Mouse (Mus musculus) bone marrow macrophage, adult 2 months (primary cell): Measurements from ENCODE around the gene Ppp2r2c. TPM values are rescaled to one million over a fixed set of nuclear protein-coding genes. Genes with fewer than 3 reads are reported as not detected.

Experiments
- H3K27ac ChIP-seq: 2 replicates; pipeline ENCODE4 v1.5.1; 2012; ENCODE audit warnings: low read depth, low read length; ENCODE audit not compliant: insufficient read depth
- H3K4me1 ChIP-seq: 2 replicates; pipeline ENCODE4 v1.6.1; 2012; ENCODE audit warnings: low read length; ENCODE audit not compliant: control insufficient read depth, insufficient read depth
- H3K4me3 ChIP-seq: 2 replicates; pipeline ENCODE4 v1.5.1; 2012; ENCODE audit warnings: mild to moderate bottlenecking, low read length, moderate library complexity; ENCODE audit not compliant: insufficient read depth
- CTCF ChIP-seq: IDR thresholded peaks from 2 replicates; pipeline ENCODE4 v1.5.1; 2012; ENCODE audit warnings: low read depth, mild to moderate bottlenecking, low read length, moderate library complexity
- POLR2A ChIP-seq: IDR thresholded peaks from 2 replicates; pipeline ENCODE4 v1.6.1; 2012; ENCODE audit warnings: mild to moderate bottlenecking, low read depth, low read length, borderline replicate concordance
- polyA plus RNA-seq: library from polyadenylated mRNA; stranded (reverse); fragments of >200 nt; gene quantifications from 2 replicates; pipeline ENCODE4 v1.2.4, GENCODE M21; 2012; ENCODE audit not compliant: missing spikeins, insufficient read depth, insufficient read length

Gene Ppp2r2c
- polyA plus RNA-seq, 1 experiment: not detected

DNA sequence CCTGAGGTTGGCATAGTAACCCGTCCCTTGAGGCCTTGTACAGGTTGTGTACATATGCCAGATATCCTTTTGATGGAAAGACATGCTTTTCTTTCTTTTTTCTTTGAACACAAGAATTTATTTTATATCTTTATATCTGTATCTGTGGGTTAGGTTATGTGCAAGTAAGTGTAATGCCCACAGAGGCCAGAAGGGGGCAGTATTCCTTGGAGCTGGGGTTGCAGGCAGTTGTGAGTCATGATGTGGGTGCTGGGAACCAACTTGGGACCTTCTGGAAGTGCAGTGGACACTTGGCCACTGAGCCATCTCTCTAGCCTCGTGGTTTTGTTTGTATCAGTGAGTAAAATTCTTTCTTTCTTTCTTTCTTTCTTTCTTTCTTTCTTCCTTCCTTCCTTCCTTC is 74.1 kb downstream of the Ppp2r2c start:
- H3K4me1 ChIP-seq: no peaks in the 10 kb centered on the region
- H3K27ac ChIP-seq: no peak overlapping the region
- H3K4me3 ChIP-seq: no peak overlapping the region
- TF ChIP-seq POLR2A: no peak
- TF ChIP-seq CTCF: no peak

DNA sequence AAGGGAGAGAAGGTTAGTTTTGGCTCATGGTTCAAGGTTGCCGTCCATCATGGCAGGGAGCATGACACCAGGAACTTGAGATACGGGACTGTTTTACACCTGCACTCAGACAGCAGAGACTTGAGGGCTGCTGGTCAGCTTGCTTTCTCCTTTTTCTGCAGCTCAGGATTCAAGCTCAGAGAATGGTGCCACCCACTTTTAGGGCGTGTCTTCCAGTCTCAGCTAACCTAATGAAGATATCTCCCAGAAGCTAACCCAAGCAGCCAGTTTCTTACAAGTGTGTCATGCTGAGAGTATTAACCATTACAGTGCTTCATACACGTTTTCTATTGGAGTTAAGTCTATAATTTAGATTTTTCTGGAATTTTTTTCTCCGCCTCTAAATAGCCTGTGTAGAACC is 76.2 kb downstream of the Ppp2r2c start:
- Histone ChIP-seq H3K4me1 (no peaks in the 10 kb centered on the region), H3K4me3 (no peak overlapping the region), H3K27ac (no peak overlapping the region)
- TF ChIP-seq POLR2A (no peak), CTCF (no peak)

DNA sequence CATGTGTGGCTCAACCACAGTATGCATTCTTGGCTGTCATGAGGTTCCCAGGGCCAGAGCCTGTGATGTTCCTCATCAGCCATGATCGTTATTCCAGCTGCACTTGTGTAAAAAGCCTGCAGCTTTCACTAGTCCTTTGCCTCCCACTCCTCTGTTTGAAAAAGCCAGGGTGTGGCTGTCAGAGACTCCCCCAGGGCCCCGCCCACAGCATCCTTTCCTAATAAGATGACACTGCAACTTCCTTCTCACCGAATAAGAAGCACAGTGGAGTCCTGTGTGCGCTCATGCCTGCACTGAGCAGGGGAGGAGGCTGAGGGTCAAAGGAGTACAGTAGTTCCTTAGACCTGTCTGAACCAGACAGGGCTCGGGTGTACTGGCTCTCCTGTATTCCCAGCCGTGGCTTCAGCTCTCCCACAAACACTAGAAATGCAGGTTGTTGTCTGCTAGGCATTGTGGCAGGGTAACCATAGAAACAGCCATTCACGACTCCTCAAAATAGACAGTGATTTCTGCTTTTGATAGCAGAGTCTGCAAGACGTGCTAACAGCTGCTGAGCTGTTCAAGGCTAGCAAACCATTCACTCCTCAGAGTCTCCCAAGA is 76.9 kb downstream of the Ppp2r2c start:
- no peaks in the 10 kb centered on the region for H3K4me1 ChIP-seq
- TF ChIP-seq POLR2A (no peak), CTCF (no peak)
- no peak overlapping the region for H3K4me3 ChIP-seq
- no peak overlapping the region for H3K27ac ChIP-seq

DNA sequence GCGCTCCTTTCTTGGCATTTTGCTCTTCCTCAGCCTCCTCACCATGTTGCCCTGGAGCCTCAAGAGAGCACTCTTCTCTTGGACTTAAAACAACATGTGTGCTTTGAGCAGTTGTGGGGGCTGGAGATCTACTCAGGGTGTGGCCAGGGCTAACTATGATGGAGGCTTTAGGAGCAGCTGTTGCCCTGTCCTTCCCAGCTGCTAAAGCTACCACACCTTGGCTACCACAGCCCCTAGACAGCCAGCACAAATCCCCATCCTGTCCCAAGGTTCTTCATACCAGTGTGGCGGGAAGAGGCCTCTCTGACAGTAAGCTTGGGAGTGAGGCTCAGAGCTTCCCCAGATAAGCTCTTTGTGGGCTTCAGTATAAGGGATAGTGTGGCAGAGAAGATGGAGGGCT is 77.4 kb downstream of the Ppp2r2c start:
- TF ChIP-seq CTCF (no peak), POLR2A (no peak)
- no peaks in the 10 kb centered on the region for H3K4me1 ChIP-seq
- H3K4me3 ChIP-seq: no peak overlapping the region
- H3K27ac ChIP-seq: no peak overlapping the region

DNA sequence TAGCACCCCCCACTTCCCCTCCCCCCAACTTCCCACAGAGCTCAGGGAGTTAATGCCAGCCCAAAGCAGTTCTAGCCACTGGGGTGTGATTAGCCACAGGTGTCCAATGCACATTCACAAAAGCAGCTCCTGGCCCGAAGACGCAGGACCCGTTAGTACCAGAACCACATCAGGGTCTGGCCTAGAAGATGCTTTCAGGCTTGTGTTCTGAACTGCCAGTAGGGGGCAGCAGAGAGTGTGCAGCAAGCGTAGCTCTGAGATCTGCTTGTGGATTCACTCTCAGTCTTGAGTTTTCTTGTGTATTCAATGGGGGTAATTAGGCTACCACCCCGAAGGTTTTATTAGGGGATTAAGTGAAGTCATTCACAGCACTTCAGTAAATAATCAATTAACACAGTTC is 78.1 kb downstream of the Ppp2r2c start:
- Histone ChIP-seq H3K27ac (no peak overlapping the region), H3K4me1 (no peaks in the 10 kb centered on the region), H3K4me3 (no peak overlapping the region)
- TF ChIP-seq CTCF (peak; percentile 81), POLR2A (no peak)

DNA sequence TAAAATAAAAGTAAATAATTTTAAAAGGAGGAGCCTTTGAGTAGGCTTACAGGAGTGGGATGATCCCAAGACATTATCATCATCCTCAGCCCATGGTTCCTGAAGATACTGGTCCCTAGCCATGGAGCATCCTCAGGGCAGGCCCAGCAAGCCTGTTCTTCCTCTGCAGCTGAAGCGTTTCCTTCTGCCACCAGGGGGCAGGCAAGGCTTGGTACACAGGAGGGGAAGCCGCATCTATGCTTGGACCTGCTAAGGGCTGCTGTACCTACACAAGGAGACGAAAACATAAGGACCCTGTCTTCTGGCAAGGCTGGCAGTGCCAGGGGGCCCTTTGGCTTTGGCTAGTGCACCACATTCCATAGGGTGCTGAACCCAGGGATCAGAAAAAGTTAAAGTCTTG is 80.5 kb downstream of the Ppp2r2c start:
- Histone ChIP-seq H3K27ac (no peak overlapping the region), H3K4me1 (no peaks in the 10 kb centered on the region), H3K4me3 (no peak overlapping the region)
- TF ChIP-seq POLR2A (no peak), CTCF (peak; percentile 80)

DNA sequence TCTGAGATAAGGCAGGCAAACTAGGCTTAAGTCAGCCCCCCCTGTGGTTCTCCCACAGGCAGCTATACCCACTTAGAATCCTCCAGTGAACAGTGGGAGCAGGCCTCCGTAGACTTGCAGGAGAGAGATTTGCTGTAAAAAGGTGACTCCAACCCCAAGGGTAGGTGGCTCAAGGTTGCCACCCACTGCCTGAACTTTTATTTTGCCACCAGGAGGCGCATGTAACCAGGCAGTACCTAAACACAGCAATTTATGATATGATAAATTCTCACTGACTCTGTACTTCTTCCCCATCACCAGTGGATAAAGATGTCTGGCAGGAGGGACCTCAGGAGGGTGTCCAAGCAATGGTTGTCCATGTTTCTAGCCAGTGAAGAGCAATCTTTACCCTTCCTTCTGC is 82.6 kb downstream of the Ppp2r2c start:
- Histone ChIP-seq H3K27ac (no peak overlapping the region), H3K4me3 (no peak overlapping the region), H3K4me1 (no peaks in the 10 kb centered on the region)
- TF ChIP-seq POLR2A: no peak
- TF ChIP-seq CTCF: no peak

DNA sequence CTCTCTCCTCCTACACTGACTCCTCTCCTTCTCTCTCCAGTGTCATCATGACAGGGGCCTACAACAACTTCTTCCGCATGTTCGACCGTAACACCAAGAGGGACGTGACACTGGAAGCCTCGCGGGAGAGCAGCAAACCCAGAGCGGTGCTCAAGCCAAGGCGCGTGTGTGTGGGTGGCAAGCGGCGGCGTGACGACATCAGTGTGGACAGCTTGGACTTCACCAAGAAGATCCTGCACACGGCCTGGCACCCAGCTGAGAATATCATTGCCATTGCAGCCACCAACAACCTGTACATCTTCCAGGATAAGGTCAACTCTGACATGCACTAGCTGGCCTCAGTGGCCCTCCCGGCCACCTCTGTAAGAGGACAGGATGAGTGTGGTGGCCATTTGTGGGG is 84.0 kb downstream of the Ppp2r2c start:
- TF ChIP-seq POLR2A (no peak), CTCF (no peak)
- H3K27ac ChIP-seq: no peak overlapping the region
- no peak overlapping the region for H3K4me3 ChIP-seq
- H3K4me1 ChIP-seq: no peaks in the 10 kb centered on the region

DNA sequence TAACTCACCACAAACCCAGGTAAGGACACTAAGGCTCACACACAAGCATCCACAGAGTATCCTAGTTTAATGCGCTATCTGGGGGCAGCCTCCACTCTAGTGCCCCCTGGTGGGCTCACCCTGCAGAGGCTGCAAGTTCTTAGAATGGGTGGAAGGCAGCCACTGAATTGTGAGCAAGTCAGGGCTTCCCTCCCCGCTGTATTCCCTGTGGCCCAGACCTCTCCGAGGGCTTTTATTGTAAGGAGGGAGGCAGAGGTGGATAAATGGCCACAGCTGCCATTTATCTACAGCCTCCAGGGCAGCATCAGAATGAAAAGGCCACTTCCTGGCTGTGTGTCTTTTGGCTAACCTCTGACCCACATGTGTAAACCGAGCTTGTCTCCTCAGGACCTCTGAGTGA is 87.1 kb downstream of the Ppp2r2c start:
- Histone ChIP-seq H3K4me1 (no peaks in the 10 kb centered on the region), H3K4me3 (no peak overlapping the region), H3K27ac (no peak overlapping the region)
- peak; percentile 57 for TF ChIP-seq CTCF
- TF ChIP-seq POLR2A: no peak

DNA sequence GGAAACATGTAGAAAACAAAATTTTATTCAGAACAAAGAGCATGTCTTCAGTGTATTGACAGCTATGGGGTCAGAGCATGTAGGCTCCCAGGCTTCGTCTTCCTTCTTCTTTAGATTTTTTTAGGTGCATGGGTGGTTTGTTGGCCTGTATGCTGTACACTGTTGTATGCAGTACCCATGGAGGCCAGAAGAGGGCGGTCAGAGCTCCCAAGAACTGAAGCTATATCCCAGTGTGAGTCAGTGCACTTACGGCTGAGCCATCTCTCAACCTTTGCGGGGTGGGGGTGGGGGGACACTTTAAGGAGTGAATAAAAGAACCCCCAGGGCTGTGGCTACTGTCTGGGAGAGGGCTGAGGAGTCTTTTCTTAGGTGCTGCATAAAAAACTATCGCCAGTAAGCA is 90.5 kb downstream of the Ppp2r2c start:
- H3K4me1 ChIP-seq: no peaks in the 10 kb centered on the region
- H3K4me3 ChIP-seq: no peak overlapping the region
- TF ChIP-seq CTCF (peak; percentile 54), POLR2A (no peak)

DNA sequence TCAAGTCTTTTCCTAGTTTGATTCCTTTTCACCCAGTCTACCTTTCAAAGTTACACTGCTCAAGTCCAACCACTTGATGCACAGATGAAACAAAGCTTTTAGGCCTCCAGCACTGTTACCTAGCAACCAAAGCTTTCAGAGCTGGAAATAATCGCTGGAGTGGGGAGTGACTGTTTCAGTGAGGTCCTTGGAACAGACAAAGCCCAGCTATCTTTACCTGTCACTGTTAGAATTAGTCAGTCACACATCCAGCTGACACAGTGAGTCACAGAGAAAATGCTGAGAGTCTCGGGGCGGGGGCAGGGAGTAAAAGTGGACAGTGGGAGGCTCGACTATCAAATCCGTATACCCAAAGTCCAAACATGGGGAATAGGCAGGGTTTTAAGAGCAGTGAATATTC is 92.2 kb downstream of the Ppp2r2c start:
- TF ChIP-seq CTCF (no peak), POLR2A (no peak)
- Histone ChIP-seq H3K4me3 (no peak overlapping the region), H3K27ac (no peak overlapping the region), H3K4me1 (no peaks in the 10 kb centered on the region)

More for the DNA sequence above, 90.5 kb downstream of the Ppp2r2c start:
- no peak overlapping the region for H3K27ac ChIP-seq
